Mouse (Mus musculus): ENCODE data around the gene Papss2. TPM values are rescaled to one million over a fixed set of nuclear protein-coding genes. Genes with fewer than 3 reads are reported as not detected.

Papss2 gene
- total RNA-seq, 2 experiments from 2014 or later: 5.6 to 6.9 TPM

DNA sequence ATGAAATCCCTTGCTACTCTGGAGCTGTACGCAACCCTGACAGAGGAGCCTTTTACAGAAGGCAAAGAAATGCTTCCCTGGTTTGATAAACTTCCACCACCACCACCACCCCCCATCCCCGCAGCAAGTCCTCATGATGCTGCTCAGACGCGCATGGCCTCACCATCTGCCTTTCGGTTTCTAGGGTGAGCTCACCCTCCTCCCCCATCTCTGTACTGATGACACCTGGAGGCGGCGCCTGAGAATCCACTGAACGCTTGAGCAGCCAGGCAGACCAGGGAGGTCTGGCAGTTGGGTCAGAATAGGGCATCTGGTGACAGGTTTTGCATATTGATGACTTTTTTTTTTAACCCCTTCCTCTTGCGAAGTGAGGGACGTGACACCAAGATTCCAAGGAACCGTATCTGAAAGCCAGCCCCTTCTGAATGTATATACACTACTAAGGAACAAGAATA is 117.0 kb downstream of the Papss2 start:
- DNase-seq: peak; percentile 62

DNA sequence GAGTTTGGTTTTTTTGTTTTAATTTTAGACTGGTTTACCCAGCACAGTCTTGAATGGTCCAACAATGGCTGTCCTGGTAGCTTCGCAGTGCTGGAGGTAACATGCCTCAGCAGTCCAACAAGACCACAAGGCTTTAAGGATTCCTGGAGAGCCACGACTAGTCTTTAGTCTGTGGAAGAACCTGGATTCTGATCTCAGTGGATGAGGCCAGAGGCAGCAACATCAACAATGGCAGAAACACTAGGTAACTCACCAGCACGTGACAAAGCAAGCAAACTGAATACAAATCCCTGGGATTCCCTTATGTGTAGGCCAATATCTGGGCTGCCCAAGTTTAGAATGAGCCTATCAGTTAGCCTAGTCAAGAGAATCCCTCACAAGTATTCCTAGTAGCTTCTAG is 117.9 kb downstream of the Papss2 start:
- DNase-seq: no peak

DNA sequence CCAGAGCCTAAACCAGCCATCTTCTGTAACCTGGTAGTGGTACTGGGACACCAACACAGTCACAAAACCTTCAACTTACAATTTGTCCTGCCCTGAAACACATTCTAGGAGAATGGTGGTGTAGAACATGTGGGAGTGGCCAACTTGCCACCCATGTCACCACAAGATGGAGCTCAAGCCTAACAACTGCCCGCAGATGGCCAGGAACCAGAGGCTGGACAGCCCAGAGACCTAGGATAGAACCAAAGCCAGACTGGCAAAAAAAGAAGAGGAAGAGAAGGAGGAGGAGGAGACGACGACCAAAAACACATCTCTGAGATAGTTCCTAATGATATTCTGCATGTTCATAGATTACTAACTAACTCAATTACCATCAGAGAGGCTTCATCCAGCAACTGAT is 119.6 kb downstream of the Papss2 start:
- peak; percentile 60 for DNase-seq

DNA sequence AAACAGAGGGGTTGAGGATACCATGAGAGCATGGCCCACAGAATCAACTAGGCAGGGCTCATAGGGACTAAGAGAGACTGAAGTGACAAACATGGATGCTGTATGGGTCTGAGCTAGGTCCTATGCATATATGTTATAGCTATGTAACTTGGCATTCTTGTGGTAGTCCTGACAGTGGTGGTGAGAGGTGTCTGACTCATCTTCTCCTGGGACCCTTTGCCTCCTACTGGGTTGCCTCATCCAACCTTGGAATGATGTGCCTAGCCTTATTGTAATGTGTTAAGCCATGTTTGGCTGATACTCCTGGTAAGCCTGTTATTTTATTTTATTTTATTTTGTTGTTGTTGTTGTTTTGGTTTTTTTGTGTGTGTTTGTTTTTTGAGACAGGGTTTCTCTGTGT is 120.1 kb downstream of the Papss2 start:
- DNase-seq: no peak

Other genes with a start within 250 kb of the Papss2 start
- 10 to 100 TPM; 37.2 to 42.0 TPM for gene Sgms1, start 206.1 kb upstream of the Papss2 start, total RNA-seq (2021)
- 10 to 100 TPM; 20.8 to 25.2 TPM for gene Rpl9-ps6, start 129.2 kb upstream of the Papss2 start, total RNA-seq (2021)
- 10 to 100 TPM; 13.7 to 16.0 TPM for gene Minpp1, start 110.0 kb upstream of the Papss2 start, total RNA-seq (2021)
- 10 to 100 TPM; 47.3 to 65.2 TPM for gene Atad1, start 144.0 kb downstream of the Papss2 start, total RNA-seq (2021)
- gene Pten, start 161.7 kb downstream of the Papss2 start, total RNA-seq (2021): 10 to 100 TPM; 31.8 to 35.9 TPM

Measured in gastrocnemius, postnatal 25 days (tissue).